Mouse (Mus musculus) splenic B cell, adult 2 months (primary cell): ENCODE results near the gene Aldh9a1.

Experiments used
- DNase-seq: peaks from one replicate; pipeline ENCODE4 v3.0.0-alpha.2; 2011; ENCODE audit warnings: low read depth, low spot score
- H3K27me3 ChIP-seq: 2 replicates; pipeline ENCODE4 v1.6.1; 2012; ENCODE audit warnings: mild to moderate bottlenecking, low read length, moderate library complexity, mixed read lengths; ENCODE audit not compliant: control insufficient read depth, poor library complexity, insufficient read depth, severe bottlenecking
- H3K36me3 ChIP-seq: 2 replicates; pipeline ENCODE4 v1.6.1; 2012; ENCODE audit warnings: mild to moderate bottlenecking, low read length, moderate library complexity, mixed read lengths; ENCODE audit not compliant: control insufficient read depth, poor library complexity, insufficient read depth, severe bottlenecking

The Aldh9a1 gene

DNA sequence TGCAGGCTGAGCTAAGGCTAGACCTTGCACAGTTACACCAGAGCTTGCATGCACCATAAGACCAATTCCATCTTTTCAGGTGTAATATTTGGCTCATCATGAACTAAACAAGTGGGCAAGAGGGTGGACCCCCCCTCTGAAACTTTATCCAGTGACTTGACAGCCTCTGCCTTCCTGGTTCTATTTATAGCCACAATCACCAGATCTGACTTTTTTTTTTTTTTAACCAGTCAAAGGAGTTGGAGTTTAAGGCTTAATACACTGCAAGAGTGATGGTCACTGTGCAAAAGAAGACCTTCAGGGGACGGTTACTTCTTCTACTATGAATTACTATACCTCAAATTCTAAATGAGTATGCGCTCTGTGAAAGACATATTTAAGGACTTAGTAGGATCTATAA is 35.4 kb downstream of the Aldh9a1 start:
- DNase-seq, result no peak
- no peaks in the 10 kb centered on the region for H3K27me3 ChIP-seq
- H3K36me3 ChIP-seq, result no peaks in the 10 kb centered on the region

GRCm38 (mm10) chr1:167385636-167386035 is 35.8 kb downstream of the Aldh9a1 start:
- H3K27me3 ChIP-seq, result no peaks in the 10 kb centered on the region
- no peaks in the 10 kb centered on the region for H3K36me3 ChIP-seq
- no peak for DNase-seq

DNA sequence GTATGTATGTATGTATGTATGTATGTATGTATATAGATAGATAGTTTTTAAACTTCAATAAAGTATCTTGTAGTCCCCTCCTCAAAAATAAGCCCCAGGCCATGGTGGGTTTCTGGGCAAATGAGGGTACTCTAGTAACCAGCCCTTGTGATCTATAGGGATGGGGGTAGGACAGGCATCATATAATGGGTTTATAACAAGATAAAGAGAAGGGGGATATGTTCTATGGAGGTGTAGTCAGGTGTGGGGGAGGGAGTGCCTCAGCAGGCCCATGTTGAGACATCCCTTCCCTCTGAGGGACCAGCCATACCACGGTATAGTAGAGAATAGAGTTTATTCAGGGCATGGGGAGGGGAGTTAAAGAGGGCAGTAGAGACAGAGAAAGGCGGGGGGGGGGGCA is 36.7 kb downstream of the Aldh9a1 start:
- no peaks in the 10 kb centered on the region for H3K36me3 ChIP-seq
- DNase-seq, result no peak
- no peaks in the 10 kb centered on the region for H3K27me3 ChIP-seq

GRCm38 (mm10) chr1:167387310-167387709 is 37.5 kb downstream of the Aldh9a1 start:
- Histone ChIP-seq H3K36me3 (no peaks in the 10 kb centered on the region), H3K27me3 (no peaks in the 10 kb centered on the region)
- DNase-seq, result no peak

GRCm38 (mm10) chr1:167387796-167388195 is 38.0 kb downstream of the Aldh9a1 start:
- H3K36me3 ChIP-seq, result no peaks in the 10 kb centered on the region
- H3K27me3 ChIP-seq, result no peaks in the 10 kb centered on the region
- DNase-seq, result no peak

GRCm38 (mm10) chr1:167388571-167388970 is 38.8 kb downstream of the Aldh9a1 start:
- no peaks in the 10 kb centered on the region for H3K27me3 ChIP-seq
- no peak for DNase-seq
- no peaks in the 10 kb centered on the region for H3K36me3 ChIP-seq

- H3K36me3 ChIP-seq, result no peaks in the 10 kb centered on the region
- no peak for DNase-seq
- H3K27me3 ChIP-seq, result no peaks in the 10 kb centered on the region
Measured at GRCm38 (mm10) chr1:167389584-167389983, 39.8 kb downstream of the Aldh9a1 start.

GRCm38 (mm10) chr1:167390381-167390780 is 40.6 kb downstream of the Aldh9a1 start:
- no peaks in the 10 kb centered on the region for H3K36me3 ChIP-seq
- no peaks in the 10 kb centered on the region for H3K27me3 ChIP-seq
- no peak for DNase-seq

DNA sequence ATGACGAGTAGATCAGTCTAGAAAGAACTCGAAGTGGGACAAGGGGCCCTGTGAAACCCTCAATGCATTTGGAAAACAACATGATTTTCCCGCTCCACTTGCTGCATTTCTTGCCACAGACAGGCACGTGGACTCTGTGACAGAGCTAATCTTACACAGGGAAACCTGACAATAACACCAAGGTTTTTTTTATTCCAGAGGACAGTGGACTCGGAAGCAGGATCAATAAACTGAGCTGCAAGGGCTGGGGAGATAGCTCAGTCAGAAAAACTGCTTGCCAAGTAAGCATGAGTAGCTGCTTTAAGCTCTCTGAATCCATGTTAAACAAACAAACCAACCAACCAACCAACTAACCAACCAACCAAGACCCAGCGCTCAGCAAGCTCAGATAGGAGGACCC is 41.5 kb downstream of the Aldh9a1 start:
- Histone ChIP-seq H3K36me3 (no peaks in the 10 kb centered on the region), H3K27me3 (no peaks in the 10 kb centered on the region)
- no peak for DNase-seq

- no peak for DNase-seq
- Histone ChIP-seq H3K36me3 (no peaks in the 10 kb centered on the region), H3K27me3 (no peaks in the 10 kb centered on the region)
Measured at GRCm38 (mm10) chr1:167392031-167392640, 42.3 kb downstream of the Aldh9a1 start.

DNA sequence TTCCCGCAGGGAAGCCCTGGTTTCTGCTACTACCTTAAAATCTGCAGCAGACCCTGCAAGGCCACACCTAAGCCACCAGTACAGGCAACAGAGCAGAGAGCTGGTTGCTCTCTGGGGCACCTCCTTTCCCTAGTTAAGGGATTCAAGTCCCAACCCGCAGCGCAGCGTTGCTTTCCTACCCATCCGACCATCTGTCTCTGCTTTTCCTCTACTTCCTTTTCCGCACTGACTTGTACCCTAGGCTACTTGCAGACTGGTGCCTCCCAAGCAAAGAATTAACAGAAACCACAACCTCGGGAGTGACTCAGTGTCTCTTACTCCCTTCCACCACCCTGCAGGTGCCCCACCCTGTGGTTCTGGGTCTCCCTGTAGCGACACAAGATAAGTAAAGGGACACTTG is 42.9 kb downstream of the Aldh9a1 start:
- H3K36me3 ChIP-seq, result no peaks in the 10 kb centered on the region
- no peaks in the 10 kb centered on the region for H3K27me3 ChIP-seq
- no peak for DNase-seq

GRCm38 (mm10) chr1:167393281-167393680 is 43.5 kb downstream of the Aldh9a1 start:
- DNase-seq, result no peak
- Histone ChIP-seq H3K27me3 (no peaks in the 10 kb centered on the region), H3K36me3 (no peaks in the 10 kb centered on the region)

- no peaks in the 10 kb centered on the region for H3K27me3 ChIP-seq
- peak; percentile 96 for DNase-seq
- no peaks in the 10 kb centered on the region for H3K36me3 ChIP-seq
Measured at GRCm38 (mm10) chr1:167393683-167394492, 44.1 kb downstream of the Aldh9a1 start, which contains the start of gene Mgst3. Mgst3 (minus strand) TSS chr1:167393841.

GRCm38 (mm10) chr1:167405237-167405636 is 55.4 kb downstream of the Aldh9a1 start:
- no peaks in the 10 kb centered on the region for H3K27me3 ChIP-seq
- DNase-seq, result no peak
- no peaks in the 10 kb centered on the region for H3K36me3 ChIP-seq

- H3K27me3 ChIP-seq, result no peaks in the 10 kb centered on the region
- no peaks in the 10 kb centered on the region for H3K36me3 ChIP-seq
- DNase-seq, result no peak
Measured at GRCm38 (mm10) chr1:167409601-167410000, 59.8 kb downstream of the Aldh9a1 start.
